Mouse (Mus musculus): ENCODE data around the gene Trpm3.

Gene Trpm3

DNA sequence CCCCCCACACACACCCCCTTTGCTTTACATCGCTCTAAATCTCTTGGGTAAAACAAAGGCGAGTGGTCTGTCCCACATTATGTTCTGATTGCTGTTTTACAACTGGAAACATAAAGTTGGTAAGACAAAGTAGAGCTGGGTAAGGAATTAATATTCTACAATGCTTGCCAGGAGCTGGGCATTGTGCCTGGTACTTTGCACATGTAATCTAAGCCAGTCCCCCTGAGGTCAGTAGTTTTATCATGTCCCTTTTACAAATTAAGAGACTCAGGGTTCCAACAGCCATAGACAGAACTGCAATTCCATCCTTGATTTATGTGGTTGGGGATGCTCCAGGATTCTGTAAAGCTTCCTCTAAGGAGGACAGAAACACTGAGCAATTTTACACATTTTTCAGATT lies 591.0 kb downstream of the Trpm3 start:
- in situ Hi-C loops (cut with MboI; ENCODE audit: unreplicated experiment in 2 of 2) = no loop called here

DNA sequence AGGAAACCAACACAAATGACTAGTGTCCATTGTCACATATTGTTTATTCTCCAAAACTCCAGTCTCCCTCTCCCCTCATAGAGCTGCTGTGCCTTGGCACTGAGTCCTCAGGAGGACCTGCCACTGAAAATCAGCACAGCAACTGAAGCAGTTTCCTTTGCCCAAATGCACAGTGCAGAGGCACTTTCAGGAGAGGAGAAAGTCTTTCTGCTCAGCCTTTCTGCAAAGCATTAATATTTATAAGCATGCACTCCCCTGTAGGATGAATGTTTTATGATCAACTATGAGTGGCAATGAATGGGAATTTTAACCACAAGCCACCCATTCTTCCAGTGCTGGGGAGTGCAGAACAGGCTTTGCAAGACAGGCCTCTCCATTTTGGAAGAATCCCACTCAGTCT lies 592.1 kb downstream of the Trpm3 start:
- in situ Hi-C loops (cut with MboI; ENCODE audit: unreplicated experiment in 2 of 2) = no loop called here

- in situ Hi-C loops (cut with MboI; ENCODE audit: unreplicated experiment in 2 of 2) = no loop called here
Measured at GRCm38 (mm10) chr19:22736870-22737269, 598.0 kb downstream of the Trpm3 start.

DNA sequence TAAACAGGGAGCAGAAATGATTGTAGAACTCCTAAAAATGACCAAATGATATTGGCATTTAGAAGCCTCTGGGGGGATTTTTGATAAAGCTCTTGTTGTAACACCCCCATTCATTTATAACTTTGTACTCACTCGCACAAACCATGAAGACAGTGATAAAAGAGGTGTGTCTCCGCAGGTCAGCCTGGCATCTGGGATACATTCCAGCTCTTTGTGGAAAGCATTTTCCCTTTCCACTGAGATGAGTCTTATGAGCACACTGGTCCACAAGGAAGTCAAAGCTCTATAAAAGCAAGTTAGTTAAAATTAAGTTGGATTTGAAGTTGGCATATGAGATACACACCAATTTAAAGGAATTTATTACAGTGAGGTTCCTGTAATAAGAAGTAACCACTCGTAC lies 600.4 kb downstream of the Trpm3 start:
- in situ Hi-C loops (cut with MboI; ENCODE audit: unreplicated experiment in 2 of 2) = no loop called here

GRCm38 (mm10) chr19:22753311-22753809 lies 614.5 kb downstream of the Trpm3 start:
- in situ Hi-C loops (cut with MboI; ENCODE audit: unreplicated experiment in 2 of 2) = no loop called here

GRCm38 (mm10) chr19:22754071-22754470 lies 615.2 kb downstream of the Trpm3 start:
- in situ Hi-C loops (cut with MboI; ENCODE audit: unreplicated experiment in 2 of 2) = no loop called here

DNA sequence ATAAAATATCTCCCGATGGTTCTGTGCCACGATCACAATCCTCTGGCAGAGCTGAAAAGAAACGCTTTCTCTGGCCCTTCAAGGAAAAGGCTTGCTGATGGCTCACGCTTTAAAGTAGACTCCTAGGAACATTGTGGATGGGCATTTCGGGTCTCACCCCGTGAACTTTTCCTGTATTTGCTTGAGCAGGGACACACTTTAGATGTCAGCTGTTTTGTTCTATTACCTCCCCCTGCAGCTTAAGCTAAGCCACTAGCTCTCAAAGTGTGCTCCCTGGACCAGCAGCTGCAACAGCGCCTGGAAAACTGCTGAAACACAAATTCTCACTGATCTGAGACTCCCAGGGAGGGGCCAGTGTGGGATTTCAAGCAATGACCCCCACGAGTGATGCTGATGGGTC lies 615.7 kb downstream of the Trpm3 start:
- in situ Hi-C loops (cut with MboI; ENCODE audit: unreplicated experiment in 2 of 2) = no loop called here

GRCm38 (mm10) chr19:22758496-22758895 lies 619.6 kb downstream of the Trpm3 start:
- in situ Hi-C loops (cut with MboI; ENCODE audit: unreplicated experiment in 2 of 2) = no loop called here

DNA sequence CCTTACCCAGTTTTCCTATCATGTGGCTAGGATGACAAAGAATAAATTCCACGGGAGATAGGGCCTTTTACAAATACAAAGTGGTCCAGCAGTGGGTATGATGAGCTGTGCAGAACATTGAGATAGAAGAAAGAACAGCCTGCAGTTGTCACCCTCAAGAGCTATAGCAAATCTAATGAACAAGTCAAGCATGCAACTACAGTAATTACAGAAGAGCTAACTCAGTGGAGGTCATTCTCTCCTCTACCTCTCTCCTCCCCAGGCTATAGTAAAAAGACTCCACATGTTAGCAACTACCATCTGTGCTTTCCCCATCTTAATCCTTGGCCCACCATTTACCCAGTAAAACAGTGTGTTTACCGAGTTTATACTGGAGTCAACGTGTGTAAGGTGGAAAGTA lies 629.4 kb downstream of the Trpm3 start:
- in situ Hi-C loops (cut with MboI; ENCODE audit: unreplicated experiment in 2 of 2) = no loop called here

DNA sequence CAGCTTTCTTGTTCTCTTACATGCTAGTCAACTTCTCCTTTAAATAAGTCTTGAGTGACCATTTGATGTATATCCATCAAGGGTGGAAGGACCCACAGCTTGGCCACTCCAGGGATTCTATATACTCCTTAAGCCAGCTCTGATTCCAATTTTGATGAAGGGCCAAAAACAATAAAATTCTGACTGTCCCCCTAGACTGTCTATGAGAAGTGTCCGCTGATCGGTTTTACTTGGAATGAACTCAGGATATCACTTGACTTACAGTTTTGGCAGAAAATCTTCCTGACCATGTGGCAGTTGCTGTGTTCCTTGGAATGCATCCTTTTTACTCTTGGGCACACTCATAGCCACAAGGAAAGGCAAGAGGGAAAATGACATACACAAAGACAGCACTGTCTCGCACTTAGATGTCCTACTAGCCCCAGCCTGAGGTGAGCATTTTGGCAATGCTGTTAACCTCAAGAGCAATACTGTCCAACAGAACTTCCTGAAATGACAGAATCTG lies 636.4 kb downstream of the Trpm3 start:
- in situ Hi-C loops (cut with MboI; ENCODE audit: unreplicated experiment in 2 of 2) = no loop called here

DNA sequence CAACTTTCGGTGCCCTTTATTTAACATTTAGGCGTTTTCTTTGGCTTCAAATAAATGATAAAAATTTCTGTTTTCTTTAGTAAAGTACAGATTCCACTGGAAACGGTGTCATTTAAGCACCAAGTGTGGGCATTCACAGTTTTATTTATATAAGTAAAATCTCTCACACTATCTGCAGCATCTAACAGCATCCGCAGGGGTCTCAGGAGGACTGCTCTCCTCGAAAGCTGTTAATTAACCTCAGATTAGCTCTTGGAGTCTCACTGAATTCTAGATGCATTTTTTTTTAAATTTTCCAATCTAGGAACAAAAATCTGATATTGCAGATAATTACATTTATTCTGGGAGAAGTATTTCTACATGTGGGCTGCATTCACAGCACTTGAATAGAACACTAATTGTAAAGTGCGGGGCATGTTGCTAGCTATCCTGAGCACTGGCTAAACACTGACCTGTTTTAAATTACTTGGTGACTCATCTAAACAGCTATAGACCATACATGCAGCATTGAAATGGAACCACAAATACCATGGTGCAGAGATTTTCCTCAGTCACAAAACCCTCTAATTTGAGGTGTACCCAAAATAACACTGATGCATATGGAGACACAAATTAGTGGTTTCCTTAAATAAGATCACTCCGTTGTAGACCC lies 641.5 kb downstream of the Trpm3 start:
- in situ Hi-C loops (cut with MboI; ENCODE audit: unreplicated experiment in 2 of 2) = no loop called here

DNA sequence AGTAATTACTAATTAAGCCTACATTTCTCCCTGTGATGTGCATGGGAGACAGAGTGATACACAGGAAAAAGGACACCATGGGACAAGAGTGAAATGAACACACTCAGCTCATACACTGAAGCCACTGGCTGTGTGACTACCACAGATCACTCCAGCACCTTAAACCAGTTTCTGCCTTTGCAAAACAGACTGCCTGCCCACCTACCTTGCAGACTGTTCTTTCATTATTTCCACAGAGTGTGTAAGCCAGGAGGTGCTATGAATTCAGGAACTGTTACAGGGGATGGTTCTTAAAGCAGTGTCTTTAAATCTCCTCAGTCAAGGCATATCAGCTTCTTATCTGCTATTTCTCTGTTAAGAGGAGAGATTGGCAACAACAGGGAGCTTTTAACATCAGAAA lies 642.7 kb downstream of the Trpm3 start:
- in situ Hi-C loops (cut with MboI; ENCODE audit: unreplicated experiment in 2 of 2) = no loop called here

DNA sequence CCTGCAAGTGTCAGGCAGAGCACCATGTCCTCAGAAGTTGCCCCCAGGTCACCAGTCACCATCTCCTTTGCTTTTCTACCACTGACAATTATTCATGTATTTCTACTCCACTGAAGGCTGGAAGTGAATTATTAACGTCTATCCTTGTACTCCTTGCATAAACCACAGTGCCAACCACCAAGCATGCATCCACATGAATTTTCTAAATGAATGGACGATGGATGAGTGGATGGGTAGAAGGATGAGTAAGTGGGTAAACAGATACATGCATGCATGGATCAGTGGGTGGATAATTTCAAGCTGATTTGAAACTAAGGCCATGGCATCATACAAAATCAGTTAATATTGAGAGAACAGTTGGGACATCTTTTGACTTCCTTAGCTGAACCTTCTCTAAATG lies 644.9 kb downstream of the Trpm3 start:
- in situ Hi-C loops (cut with MboI; ENCODE audit: unreplicated experiment in 2 of 2) = no loop called here

DNA sequence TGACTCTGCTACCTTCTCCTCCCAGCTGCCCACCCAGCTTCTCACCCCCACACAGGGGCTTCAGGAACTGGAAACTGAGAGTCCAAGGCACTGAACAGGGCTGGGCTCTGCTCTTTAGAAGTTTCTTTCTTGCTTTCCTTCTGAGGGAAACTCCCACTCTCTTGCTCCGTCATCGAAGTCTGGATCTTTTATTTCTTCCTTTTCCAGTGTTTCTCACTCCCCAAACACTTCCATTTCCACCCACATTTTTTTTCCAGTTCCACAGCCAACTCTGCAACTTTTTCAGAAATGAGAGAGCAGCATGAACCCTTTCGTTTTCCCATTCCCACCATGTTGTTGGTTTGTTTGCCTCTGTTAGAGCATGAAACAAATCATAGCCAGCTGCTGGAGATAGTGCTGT lies 650.9 kb downstream of the Trpm3 start:
- in situ Hi-C loops (cut with MboI; ENCODE audit: unreplicated experiment in 2 of 2) = no loop called here

DNA sequence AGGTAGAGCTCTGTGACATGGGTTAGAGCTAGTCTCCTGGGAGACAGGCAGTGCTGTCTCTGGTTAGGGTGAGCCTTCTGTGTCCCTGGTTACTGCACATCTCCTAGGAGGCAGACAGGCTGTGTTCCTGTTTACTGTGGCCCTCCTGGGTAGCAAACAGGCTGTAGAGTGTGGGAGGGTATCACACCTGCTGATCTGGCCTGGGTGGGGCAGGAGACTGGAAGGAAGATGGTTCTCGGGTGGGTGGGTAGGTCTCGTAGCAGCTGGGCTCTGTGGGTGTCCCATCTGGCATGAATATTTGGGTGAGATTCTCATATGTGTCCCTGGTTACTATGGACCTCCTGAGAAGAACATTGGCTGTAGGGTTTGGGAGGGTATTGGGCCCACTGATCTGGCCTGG lies 658.1 kb downstream of the Trpm3 start:
- in situ Hi-C loops (cut with MboI; ENCODE audit: unreplicated experiment in 2 of 2) = no loop called here

DNA sequence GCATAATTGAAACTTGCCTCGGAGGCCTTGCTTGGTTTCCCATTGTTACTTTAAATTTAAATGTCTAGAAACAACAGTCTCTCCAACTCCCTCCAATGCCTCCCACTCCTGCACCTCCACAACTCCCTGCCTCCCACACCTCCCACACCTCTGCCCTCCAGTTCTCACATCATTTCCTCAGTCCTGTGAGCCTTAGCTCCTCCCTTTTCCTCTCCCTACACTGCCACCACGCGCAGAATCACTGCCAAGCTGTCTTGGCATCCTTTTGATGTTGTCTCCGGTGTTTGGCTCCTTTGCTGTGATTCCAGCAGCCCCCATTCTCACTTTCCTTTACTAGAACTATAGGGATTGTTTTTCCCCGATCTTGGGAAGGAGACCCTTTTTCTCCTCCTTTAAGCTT lies 661.6 kb downstream of the Trpm3 start:
- in situ Hi-C loops (cut with MboI; ENCODE audit: unreplicated experiment in 2 of 2) = no loop called here

DNA sequence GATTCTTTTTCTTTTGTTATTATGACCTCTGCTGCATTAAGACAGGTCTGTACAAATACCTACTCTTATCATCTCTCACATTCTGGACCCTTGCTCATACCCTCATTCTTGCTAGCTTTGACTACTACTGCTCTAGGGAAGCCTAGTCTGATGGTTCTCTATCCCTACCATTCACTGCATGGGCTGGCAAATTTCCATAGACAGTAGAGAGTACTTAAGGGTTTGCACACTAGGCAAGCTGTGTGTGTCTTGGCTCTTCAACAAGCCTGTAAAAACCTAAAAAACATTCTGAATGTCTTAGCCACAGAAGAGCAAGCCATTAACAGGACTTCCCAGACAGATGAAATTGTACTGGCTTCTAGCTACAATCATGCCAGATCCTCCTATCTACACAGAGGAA lies 664.5 kb downstream of the Trpm3 start:
- in situ Hi-C loops (cut with MboI; ENCODE audit: unreplicated experiment in 2 of 2) = no loop called here

DNA sequence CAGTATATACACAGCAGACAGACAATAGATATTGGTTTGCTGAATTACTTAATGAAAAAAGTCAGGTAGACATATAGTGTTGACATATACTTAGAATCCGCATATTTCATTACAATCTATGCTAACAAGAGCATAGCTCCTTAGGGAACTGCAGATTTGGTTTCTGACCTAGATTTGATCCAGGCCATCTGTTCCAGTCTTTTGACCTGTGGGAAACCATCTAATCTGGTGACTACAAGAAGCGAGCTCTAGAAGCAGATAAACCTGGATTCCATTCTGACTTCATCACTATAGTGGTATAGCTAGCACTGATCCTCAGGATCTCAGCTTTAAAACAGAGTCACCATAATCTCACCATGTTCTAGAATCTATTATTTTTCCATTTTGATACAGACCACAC lies 665.5 kb downstream of the Trpm3 start:
- in situ Hi-C loops (cut with MboI; ENCODE audit: unreplicated experiment in 2 of 2) = no loop called here

- in situ Hi-C loops (cut with MboI; ENCODE audit: unreplicated experiment in 2 of 2) = no loop called here
Measured at GRCm38 (mm10) chr19:22810247-22810646, 671.4 kb downstream of the Trpm3 start.

DNA sequence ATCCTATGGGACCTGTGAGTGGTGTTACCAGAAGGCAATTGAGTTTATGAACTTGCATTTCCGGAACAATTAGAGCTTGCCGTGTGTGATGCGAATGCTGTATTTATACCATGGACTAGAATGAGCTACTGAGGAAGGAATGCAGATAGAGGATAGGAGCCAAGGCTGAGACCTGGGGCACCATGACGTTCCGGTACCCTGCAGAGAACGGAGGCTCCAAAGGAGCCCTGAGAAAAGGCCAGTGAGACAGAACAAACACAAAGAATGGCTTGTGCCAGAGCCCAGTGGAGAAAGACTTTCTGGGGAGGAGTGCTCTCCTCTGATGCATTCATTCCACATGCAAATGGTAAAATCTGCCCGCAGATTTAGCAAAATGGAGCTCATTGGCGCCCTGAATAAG lies 682.9 kb downstream of the Trpm3 start:
- in situ Hi-C loops (cut with MboI; ENCODE audit: unreplicated experiment in 2 of 2) = no loop called here

DNA sequence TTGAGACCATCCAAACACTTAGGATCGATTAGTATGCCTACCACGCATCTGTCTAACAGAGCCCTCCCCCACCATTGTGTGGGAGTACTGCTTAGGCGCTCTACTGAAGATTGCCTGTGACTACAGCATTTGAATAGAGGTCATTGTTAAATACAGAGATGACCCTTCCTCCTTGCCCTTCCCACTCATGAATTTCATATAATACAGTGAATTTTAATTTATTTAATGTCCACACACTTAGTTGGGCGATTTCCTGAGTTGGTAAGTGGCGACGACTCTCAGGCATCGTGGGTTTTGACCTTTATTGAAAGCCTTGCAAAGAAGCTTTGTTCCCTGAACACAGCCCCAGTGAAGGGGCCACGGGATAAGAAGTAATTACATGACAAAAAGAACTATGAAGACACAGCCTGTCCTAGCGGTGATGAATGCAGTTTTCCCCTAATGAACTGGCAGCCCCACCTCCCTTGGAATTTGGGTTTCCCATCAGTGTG lies 684.7 kb downstream of the Trpm3 start:
- in situ Hi-C loops (cut with MboI; ENCODE audit: unreplicated experiment in 2 of 2) = no loop called here

DNA sequence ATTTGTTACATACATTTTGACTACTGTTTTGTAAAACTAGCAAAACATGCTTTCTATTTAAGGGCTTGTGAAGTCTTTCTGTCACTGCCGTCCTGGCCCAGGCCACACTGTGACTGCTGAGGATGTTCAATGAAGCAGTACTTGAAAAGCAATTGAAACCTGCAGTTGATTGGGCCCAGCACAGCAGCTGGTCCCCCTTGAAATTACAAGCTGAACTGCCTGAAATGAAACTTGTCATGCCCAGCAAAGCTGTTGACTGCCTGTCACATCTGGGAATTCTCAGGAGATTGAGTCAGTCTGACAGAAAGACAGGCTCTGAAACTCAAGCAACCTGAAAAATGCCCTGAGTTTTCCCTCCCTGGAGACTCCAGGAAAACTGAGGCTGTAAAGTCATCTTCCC lies 687.0 kb downstream of the Trpm3 start:
- in situ Hi-C loops (cut with MboI; ENCODE audit: unreplicated experiment in 2 of 2) = no loop called here

Data from v-Abl transformed pro-B cells (cell line).